Mouse (Mus musculus): Measurements from ENCODE around the gene Bicc1. TPM values are rescaled to one million over a fixed set of nuclear protein-coding genes. Genes with fewer than 3 reads are reported as not detected.

The Bicc1 gene
- total and polyA plus RNA-seq, 2 experiments from 2014 or later, result 11.3 to 13.3 TPM

DNA sequence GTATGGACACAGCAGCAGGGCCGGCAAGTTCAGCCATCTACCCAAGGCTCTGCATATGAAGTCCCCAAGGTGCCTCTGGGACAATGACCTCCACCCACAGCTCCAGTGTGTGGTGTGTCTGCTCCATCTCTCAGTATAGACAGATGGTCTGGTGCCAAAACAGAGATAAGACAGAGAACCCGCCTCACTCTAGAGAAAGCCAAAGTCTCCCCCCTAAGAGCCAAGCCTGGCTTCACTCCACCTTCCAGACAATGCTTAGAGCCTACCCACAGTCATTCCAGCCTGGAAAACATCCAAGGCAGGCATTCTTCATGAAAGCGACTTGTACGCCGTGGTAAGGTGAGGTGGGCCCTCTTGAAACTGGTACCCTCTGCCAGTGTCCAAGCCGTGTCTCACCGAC is 107.3 kb downstream of the Bicc1 start:
- Histone ChIP-seq H3K4me3 (ENCODE audit: low read depth, low read length) (no peak overlapping the region), H3K27ac (ENCODE audit: low read depth) (peak overlapping the region; percentile 72), H3K9ac (replicated peaks; ENCODE audit: low read depth, low read length) (no peak overlapping the region), H3K4me1 (ENCODE audit: control insufficient read depth, insufficient read depth) (peaks cover 21% of the 10 kb centered on the region), H3K27me3 (ENCODE audit: control insufficient read depth, insufficient read depth, low read length) (no peaks in the 10 kb centered on the region), H3K4me2 (ENCODE audit: low read depth, low read length) (peak overlapping the region; percentile 21), H3K36me3 (replicated peaks; ENCODE audit: control insufficient read depth, insufficient read depth, low read length) (no peaks in the 10 kb centered on the region), H3K9me3 (replicated peaks; ENCODE audit: control insufficient read depth, low read length) (no peaks in the 10 kb centered on the region)
- ATAC-seq (ENCODE audit: insufficient read depth, low read depth) (peak; percentile 88), DNase-seq (ENCODE audit: low spot score) (peak; percentile 80)
- TF ChIP-seq CTCF (IDR thresholded peaks at IDR 0.05; ENCODE audit: low read depth) (no peak), EP300 (IDR thresholded peaks at IDR 0.05; ENCODE audit: low read depth) (no peak)
- WGBS, result 24% methylated on average over 7 of the region's 7 CpGs

DNA sequence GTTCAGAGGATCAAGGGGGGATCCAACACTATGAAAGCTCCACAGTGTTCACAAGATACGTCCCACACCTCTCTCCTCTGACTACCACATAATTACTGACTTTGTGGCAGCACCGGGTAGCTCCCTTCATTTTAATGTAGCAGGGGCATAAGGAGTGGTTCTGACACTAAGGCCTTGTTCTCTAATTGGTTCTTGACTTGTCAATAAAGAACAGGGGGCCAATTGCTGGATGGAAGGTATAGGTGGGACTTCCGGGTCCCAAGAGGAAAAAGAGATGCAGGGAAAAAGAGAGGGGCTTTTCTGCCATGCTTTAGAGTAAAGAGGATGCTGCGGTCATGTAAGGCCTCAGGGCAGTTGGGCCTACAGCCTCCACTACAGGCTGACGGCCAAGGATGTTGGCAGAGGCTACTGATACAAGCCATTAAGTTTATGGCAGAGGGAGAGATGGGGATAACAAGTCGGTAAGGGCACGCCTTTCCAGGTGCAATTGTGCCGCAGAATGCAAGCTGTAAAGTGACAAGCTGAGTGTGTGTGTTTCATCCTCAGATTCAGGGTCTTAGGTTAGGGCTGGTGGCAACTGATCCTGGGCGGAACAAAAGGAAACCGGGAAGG is 108.7 kb downstream of the Bicc1 start:
- ATAC-seq (ENCODE audit: insufficient read depth, low read depth), result no peak
- Histone ChIP-seq H3K27me3 (ENCODE audit: control insufficient read depth, insufficient read depth, low read length) (no peaks in the 10 kb centered on the region), H3K9me3 (replicated peaks; ENCODE audit: control insufficient read depth, low read length) (no peaks in the 10 kb centered on the region), H3K27ac (ENCODE audit: low read depth) (no peak overlapping the region), H3K36me3 (replicated peaks; ENCODE audit: control insufficient read depth, insufficient read depth, low read length) (no peaks in the 10 kb centered on the region), H3K4me3 (ENCODE audit: low read depth, low read length) (no peak overlapping the region), H3K4me1 (ENCODE audit: control insufficient read depth, insufficient read depth) (peaks cover 21% of the 10 kb centered on the region), H3K4me2 (ENCODE audit: low read depth, low read length) (no peak overlapping the region), H3K9ac (replicated peaks; ENCODE audit: low read depth, low read length) (no peak overlapping the region)
- DNase-seq (ENCODE audit: low spot score), result no peak
- 79% methylated on average over 10 of the region's 10 CpGs for WGBS
- TF ChIP-seq EP300 (IDR thresholded peaks at IDR 0.05; ENCODE audit: low read depth), result no peak
- no peak for TF ChIP-seq CTCF (IDR thresholded peaks at IDR 0.05; ENCODE audit: low read depth)

DNA sequence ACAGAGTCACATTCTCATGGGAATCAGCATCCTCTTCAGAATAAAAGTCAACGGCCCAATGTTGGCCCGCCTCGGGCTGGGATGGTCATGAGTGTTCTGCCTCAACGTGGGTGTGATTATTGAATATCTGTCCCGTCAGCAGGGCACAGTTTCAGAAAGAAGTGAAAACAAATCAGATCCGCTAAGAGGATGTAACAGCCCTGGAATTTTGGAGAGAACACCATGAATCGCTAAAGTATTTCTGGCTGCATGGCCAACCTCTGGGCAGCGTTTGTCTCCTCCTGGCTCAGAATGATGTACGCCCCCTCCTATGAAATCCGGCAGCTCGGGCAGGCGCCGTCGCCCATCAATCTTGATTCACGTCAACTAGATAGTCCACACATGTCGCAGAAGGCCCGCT is 110.2 kb downstream of the Bicc1 start:
- ATAC-seq (ENCODE audit: insufficient read depth, low read depth) (no peak), DNase-seq (ENCODE audit: low spot score) (no peak)
- no peaks in the 10 kb centered on the region for H3K27me3 ChIP-seq (ENCODE audit: control insufficient read depth, insufficient read depth, low read length)
- H3K4me2 ChIP-seq (ENCODE audit: low read depth, low read length), result no peak overlapping the region
- no peaks in the 10 kb centered on the region for H3K36me3 ChIP-seq (replicated peaks; ENCODE audit: control insufficient read depth, insufficient read depth, low read length)
- no peak overlapping the region for H3K27ac ChIP-seq (ENCODE audit: low read depth)
- no peak for TF ChIP-seq EP300 (IDR thresholded peaks at IDR 0.05; ENCODE audit: low read depth)
- no peak for TF ChIP-seq CTCF (IDR thresholded peaks at IDR 0.05; ENCODE audit: low read depth)
- H3K4me3 ChIP-seq (ENCODE audit: low read depth, low read length), result no peak overlapping the region
- peaks cover 21% of the 10 kb centered on the region for H3K4me1 ChIP-seq (ENCODE audit: control insufficient read depth, insufficient read depth)
- 76% methylated on average over 17 of the region's 17 CpGs for WGBS
- no peaks in the 10 kb centered on the region for H3K9me3 ChIP-seq (replicated peaks; ENCODE audit: control insufficient read depth, low read length)
- no peak overlapping the region for H3K9ac ChIP-seq (replicated peaks; ENCODE audit: low read depth, low read length)

DNA sequence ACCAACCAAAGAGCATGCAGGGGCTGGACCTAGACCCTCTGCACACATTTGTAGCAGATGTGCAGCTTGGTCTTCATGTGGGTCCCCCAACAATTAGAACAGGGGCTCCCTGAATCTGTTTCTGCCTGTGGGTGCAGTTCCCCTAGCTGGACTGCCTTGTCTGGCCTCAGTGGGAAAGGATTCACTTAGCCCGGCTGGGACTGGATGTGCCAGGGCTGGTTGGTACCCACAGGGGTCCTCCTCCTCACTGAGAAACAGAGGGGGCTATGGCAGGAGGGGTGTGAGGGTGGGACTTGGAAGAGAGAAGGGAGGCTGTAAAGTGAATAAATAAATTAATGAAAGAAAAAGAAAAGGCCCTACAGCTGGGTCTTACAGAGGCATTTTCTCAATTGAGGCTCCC is 115.1 kb downstream of the Bicc1 start:
- ATAC-seq (ENCODE audit: insufficient read depth, low read depth) (no peak), DNase-seq (ENCODE audit: low spot score) (no peak)
- Histone ChIP-seq H3K27ac (ENCODE audit: low read depth) (no peak overlapping the region), H3K36me3 (replicated peaks; ENCODE audit: control insufficient read depth, insufficient read depth, low read length) (no peaks in the 10 kb centered on the region), H3K4me2 (ENCODE audit: low read depth, low read length) (no peak overlapping the region), H3K4me1 (ENCODE audit: control insufficient read depth, insufficient read depth) (no peaks in the 10 kb centered on the region), H3K9ac (replicated peaks; ENCODE audit: low read depth, low read length) (no peak overlapping the region), H3K9me3 (replicated peaks; ENCODE audit: control insufficient read depth, low read length) (no peaks in the 10 kb centered on the region), H3K4me3 (ENCODE audit: low read depth, low read length) (no peak overlapping the region), H3K27me3 (ENCODE audit: control insufficient read depth, insufficient read depth, low read length) (no peaks in the 10 kb centered on the region)
- no peak for TF ChIP-seq CTCF (IDR thresholded peaks at IDR 0.05; ENCODE audit: low read depth)
- no peak for TF ChIP-seq EP300 (IDR thresholded peaks at IDR 0.05; ENCODE audit: low read depth)
- WGBS, result 80% methylated on average over 1 of the region's 1 CpGs

DNA sequence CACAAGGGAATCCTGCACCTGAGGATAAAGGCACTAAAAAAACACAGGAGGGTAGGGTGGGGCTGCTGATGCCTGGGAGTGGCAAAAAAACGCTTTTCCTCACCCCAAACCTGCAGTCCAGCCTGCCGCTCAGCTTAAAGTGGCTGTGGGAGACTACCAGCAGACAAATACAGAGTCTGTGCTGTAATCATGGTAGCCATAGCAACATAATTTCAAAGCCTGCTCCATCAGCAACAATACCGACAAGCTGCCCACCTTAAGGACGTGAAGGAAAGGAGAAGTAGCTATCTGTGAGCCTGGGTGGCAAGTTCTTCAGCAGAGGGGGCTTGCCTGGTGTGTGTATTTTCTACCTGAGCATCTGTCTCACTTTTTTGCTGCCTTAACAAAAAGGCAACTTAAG is 117.6 kb downstream of the Bicc1 start:
- 63% methylated on average over 4 of the region's 4 CpGs for WGBS
- no peak overlapping the region for H3K9ac ChIP-seq (replicated peaks; ENCODE audit: low read depth, low read length)
- H3K27ac ChIP-seq (ENCODE audit: low read depth), result no peak overlapping the region
- no peaks in the 10 kb centered on the region for H3K9me3 ChIP-seq (replicated peaks; ENCODE audit: control insufficient read depth, low read length)
- no peaks in the 10 kb centered on the region for H3K36me3 ChIP-seq (replicated peaks; ENCODE audit: control insufficient read depth, insufficient read depth, low read length)
- no peak overlapping the region for H3K4me2 ChIP-seq (ENCODE audit: low read depth, low read length)
- no peaks in the 10 kb centered on the region for H3K27me3 ChIP-seq (ENCODE audit: control insufficient read depth, insufficient read depth, low read length)
- no peak overlapping the region for H3K4me3 ChIP-seq (ENCODE audit: low read depth, low read length)
- TF ChIP-seq EP300 (IDR thresholded peaks at IDR 0.05; ENCODE audit: low read depth) (no peak), CTCF (IDR thresholded peaks at IDR 0.05; ENCODE audit: low read depth) (no peak)
- ATAC-seq (ENCODE audit: insufficient read depth, low read depth) (no peak), DNase-seq (ENCODE audit: low spot score) (no peak)
- no peaks in the 10 kb centered on the region for H3K4me1 ChIP-seq (ENCODE audit: control insufficient read depth, insufficient read depth)

DNA sequence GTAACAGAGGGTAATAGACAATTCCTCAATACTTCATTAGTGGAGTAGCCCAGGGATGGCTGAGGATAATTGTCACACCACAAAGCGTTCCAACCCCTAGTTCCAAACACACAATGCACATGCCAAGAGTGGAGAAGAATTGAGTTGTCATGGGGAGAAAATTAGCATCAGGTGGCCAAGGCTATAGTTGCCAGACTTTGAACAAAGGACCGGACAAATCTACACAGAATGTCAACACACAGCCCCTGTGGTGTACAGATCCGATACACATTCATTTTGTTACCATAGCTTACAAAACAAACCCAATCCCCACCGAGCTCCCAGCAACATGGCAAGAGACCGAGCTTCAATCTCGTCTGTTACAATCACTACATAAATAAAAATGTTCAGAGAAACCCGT is 123.0 kb downstream of the Bicc1 start:
- H3K9me3 ChIP-seq (replicated peaks; ENCODE audit: control insufficient read depth, low read length), result no peaks in the 10 kb centered on the region
- no peaks in the 10 kb centered on the region for H3K4me1 ChIP-seq (ENCODE audit: control insufficient read depth, insufficient read depth)
- H3K4me3 ChIP-seq (ENCODE audit: low read depth, low read length), result no peak overlapping the region
- ATAC-seq (ENCODE audit: insufficient read depth, low read depth) (no peak), DNase-seq (ENCODE audit: low spot score) (no peak)
- H3K9ac ChIP-seq (replicated peaks; ENCODE audit: low read depth, low read length), result no peak overlapping the region
- H3K36me3 ChIP-seq (replicated peaks; ENCODE audit: control insufficient read depth, insufficient read depth, low read length), result no peaks in the 10 kb centered on the region
- 77% methylated on average over 7 of the region's 7 CpGs for WGBS
- H3K27ac ChIP-seq (ENCODE audit: low read depth), result no peak overlapping the region
- no peaks in the 10 kb centered on the region for H3K27me3 ChIP-seq (ENCODE audit: control insufficient read depth, insufficient read depth, low read length)
- H3K4me2 ChIP-seq (ENCODE audit: low read depth, low read length), result no peak overlapping the region
- no peak for TF ChIP-seq CTCF (IDR thresholded peaks at IDR 0.05; ENCODE audit: low read depth)
- TF ChIP-seq EP300 (IDR thresholded peaks at IDR 0.05; ENCODE audit: low read depth), result no peak
